Mouse (Mus musculus): Measurements from ENCODE around the gene Jak3. TPM values are rescaled to one million over a fixed set of nuclear protein-coding genes. Genes with fewer than 3 reads are reported as not detected.
"Not testable (repeated sequence)": the region's sequence is repeated elsewhere in the genome, so short reads cannot be mapped to it uniquely, and the experiment has no call there.

Jak3 gene
- polyA plus RNA-seq, 1 experiment from 2014 or later = 1.6 TPM

DNA sequence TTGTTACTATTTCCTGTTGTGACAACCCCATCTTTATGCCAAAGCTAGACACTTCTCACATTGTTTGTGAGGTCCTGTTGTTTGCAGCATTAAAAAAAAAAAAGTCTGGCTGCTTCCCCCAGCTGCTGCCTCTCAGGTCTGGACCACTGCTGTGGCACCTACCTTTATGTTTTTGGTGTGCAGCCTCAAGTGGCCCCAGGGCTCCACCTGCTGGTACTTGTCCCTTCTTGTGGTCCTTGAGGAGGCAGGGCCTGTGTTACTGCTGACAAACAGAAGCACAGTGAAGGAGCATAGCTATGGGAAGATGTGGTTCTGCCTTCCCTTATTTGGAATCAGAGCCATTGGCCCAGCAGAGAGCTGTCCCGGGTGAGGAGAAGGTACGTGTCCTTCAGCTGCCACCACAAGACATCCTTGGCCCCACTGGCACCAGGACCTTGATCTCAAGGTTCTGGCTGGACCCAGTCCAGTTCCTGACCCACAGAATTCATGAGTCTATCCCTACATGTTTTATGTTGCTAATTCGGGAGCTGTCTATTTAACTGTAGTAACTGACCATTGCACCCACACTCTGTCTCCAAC lies 55.6 kb downstream of the Jak3 start:
- ATAC-seq = no peak
- no peak overlapping the region for H3K4me2 ChIP-seq
- 42% methylated on average over 3 of the region's 3 CpGs for WGBS
- no peaks in the 10 kb centered on the region for H3K36me3 ChIP-seq (ENCODE audit: poor library complexity, severe bottlenecking)
- H3K4me1 ChIP-seq = peaks cover 8% of the 10 kb centered on the region; the same call in 1 of the 2 replicates
- H3K9me3 ChIP-seq (replicated peaks) = no peaks in the 10 kb centered on the region
- H3K27ac ChIP-seq = no peak overlapping the region
- no peak overlapping the region for H3K4me3 ChIP-seq
- peaks cover 2% of the 10 kb centered on the region; the same call in 1 of the 2 replicates for H3K27me3 ChIP-seq
- no peak overlapping the region for H3K9ac ChIP-seq

DNA sequence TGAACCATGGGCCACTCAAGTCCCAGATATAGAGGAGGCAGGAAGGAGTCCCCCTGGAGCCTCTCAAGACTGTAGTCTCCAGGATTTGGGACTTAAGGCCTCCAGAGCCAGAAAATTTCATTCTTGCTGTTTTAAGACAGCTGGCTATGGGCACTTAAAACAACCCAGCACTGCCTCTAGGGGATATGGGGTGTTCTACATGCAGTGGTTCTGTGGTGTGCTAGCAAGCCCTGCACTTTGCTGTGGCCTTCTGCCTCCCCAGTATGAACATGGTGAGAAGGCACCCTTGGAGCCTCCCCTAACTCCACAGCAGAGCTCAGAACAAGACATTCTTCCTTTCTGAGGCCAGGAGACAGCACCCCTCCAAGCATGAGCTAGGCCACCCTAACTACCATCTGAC lies 62.2 kb downstream of the Jak3 start:
- H3K36me3 ChIP-seq (ENCODE audit: poor library complexity, severe bottlenecking); H3K27me3 ChIP-seq; H3K4me1 ChIP-seq; ATAC-seq; H3K4me2 ChIP-seq; H3K9me3 ChIP-seq (replicated peaks); H3K9ac ChIP-seq; H3K4me3 ChIP-seq; H3K27ac ChIP-seq: not testable (repeated sequence)

Small RNA genes lying within 50 kb of the gene (microRNA-seq; reads per million reads assigned to microRNA genes)
- gene Mir6769b = 1.6 reads per million

Other genes with a start within 250 kb of the Jak3 start
- gene Abhd8, start 212.6 kb upstream of the Jak3 start, polyA plus RNA-seq (2015; fragmentation: Nextera tagmentation; extraction: Ambion mirVana) = 93.9 and 95.7 TPM in 2 replicates
- gene Mrpl34, start 211.3 kb upstream of the Jak3 start, polyA plus RNA-seq (2015; fragmentation: Nextera tagmentation; extraction: Ambion mirVana) = 212 and 245 TPM in 2 replicates
- 185 and 193 TPM in 2 replicates for gene Dda1, start 207.1 kb upstream of the Jak3 start, polyA plus RNA-seq (2015; fragmentation: Nextera tagmentation; extraction: Ambion mirVana)
- gene Ano8, start 190.3 kb upstream of the Jak3 start, polyA plus RNA-seq (2015; fragmentation: Nextera tagmentation; extraction: Ambion mirVana) = 4.0 and 4.5 TPM in 2 replicates
- gene Gtpbp3, start 188.2 kb upstream of the Jak3 start, polyA plus RNA-seq (2015; fragmentation: Nextera tagmentation; extraction: Ambion mirVana) = 13.4 TPM in 2 replicates
- 13.6 and 14.0 TPM in 2 replicates for gene Plvap, start 164.5 kb upstream of the Jak3 start, polyA plus RNA-seq (2015; fragmentation: Nextera tagmentation; extraction: Ambion mirVana)
- gene Ccdc194, start 150.6 kb upstream of the Jak3 start, polyA plus RNA-seq (2015; fragmentation: Nextera tagmentation; extraction: Ambion mirVana) = 0.09 and 0.13 TPM in 2 replicates
- gene Bst2, start 138.8 kb upstream of the Jak3 start, polyA plus RNA-seq (2015; fragmentation: Nextera tagmentation; extraction: Ambion mirVana) = 7.6 and 8.3 TPM in 2 replicates
- gene Mvb12a, start 133.4 kb upstream of the Jak3 start, polyA plus RNA-seq (2015; fragmentation: Nextera tagmentation; extraction: Ambion mirVana) = 52.9 and 55.3 TPM in 2 replicates
- gene Tmem221, start 117.4 kb upstream of the Jak3 start, polyA plus RNA-seq (2015; fragmentation: Nextera tagmentation; extraction: Ambion mirVana) = not detected in 2 replicates
- 0.06 TPM in 1 of 2 replicates, not detected in the other for gene Nxnl1, start 109.7 kb upstream of the Jak3 start, polyA plus RNA-seq (2015; fragmentation: Nextera tagmentation; extraction: Ambion mirVana)
- gene Slc27a1, start 107.4 kb upstream of the Jak3 start, polyA plus RNA-seq (2015; fragmentation: Nextera tagmentation; extraction: Ambion mirVana) = 59.9 and 61.0 TPM in 2 replicates
- 201 and 206 TPM in 2 replicates for gene Pgls, start 84.1 kb upstream of the Jak3 start, polyA plus RNA-seq (2015; fragmentation: Nextera tagmentation; extraction: Ambion mirVana)
- gene Fam129c, start 78.6 kb upstream of the Jak3 start, polyA plus RNA-seq (2015; fragmentation: Nextera tagmentation; extraction: Ambion mirVana) = 5.1 and 6.2 TPM in 2 replicates
- 37.5 and 39.9 TPM in 2 replicates for gene Colgalt1, start 65.3 kb upstream of the Jak3 start, polyA plus RNA-seq (2015; fragmentation: Nextera tagmentation; extraction: Ambion mirVana)
- 13.0 and 15.8 TPM in 2 replicates for gene Unc13a, start 4.5 kb upstream of the Jak3 start, polyA plus RNA-seq (2015; fragmentation: Nextera tagmentation; extraction: Ambion mirVana)
- gene Insl3, start 12.9 kb downstream of the Jak3 start, polyA plus RNA-seq (2015; fragmentation: Nextera tagmentation; extraction: Ambion mirVana) = 0.47 TPM in 1 of 2 replicates, not detected in the other
- gene B3gnt3, start 25.5 kb downstream of the Jak3 start, polyA plus RNA-seq (2015; fragmentation: Nextera tagmentation; extraction: Ambion mirVana) = 0.33 and 0.44 TPM in 2 replicates
- gene Fcho1, start 49.4 kb downstream of the Jak3 start, polyA plus RNA-seq (2015; fragmentation: Nextera tagmentation; extraction: Ambion mirVana) = 39.6 and 47.2 TPM in 2 replicates
- 5.7 and 6.2 TPM in 2 replicates for gene Zfp709, start 205.7 kb downstream of the Jak3 start, polyA plus RNA-seq (2015; fragmentation: Nextera tagmentation; extraction: Ambion mirVana)
- 15.1 and 18.7 TPM in 2 replicates for gene Zfp882, start 232.3 kb downstream of the Jak3 start, polyA plus RNA-seq (2015; fragmentation: Nextera tagmentation; extraction: Ambion mirVana)
- gene Zfp617, start 232.3 kb downstream of the Jak3 start, polyA plus RNA-seq (2015; fragmentation: Nextera tagmentation; extraction: Ambion mirVana) = 32.3 and 36.7 TPM in 2 replicates

Data from forebrain, embryonic 13.5 days (tissue).